Mouse (Mus musculus): Measurements from ENCODE around the gene Fpr-rs3. TPM values are rescaled to one million over a fixed set of nuclear protein-coding genes. Genes with fewer than 3 reads are reported as not detected.

The Fpr-rs3 gene
- polyA plus RNA-seq (2012; rRNA removed) = not detected in 2 replicates

- no peak for DNase-seq (ENCODE audit: low spot score)
Measured at GRCm38 (mm10) chr17:20624777-20625176, at the start of gene Fpr-rs3. Gene Fpr-rs3 (minus strand): TSS chr17:20624877.

DNA sequence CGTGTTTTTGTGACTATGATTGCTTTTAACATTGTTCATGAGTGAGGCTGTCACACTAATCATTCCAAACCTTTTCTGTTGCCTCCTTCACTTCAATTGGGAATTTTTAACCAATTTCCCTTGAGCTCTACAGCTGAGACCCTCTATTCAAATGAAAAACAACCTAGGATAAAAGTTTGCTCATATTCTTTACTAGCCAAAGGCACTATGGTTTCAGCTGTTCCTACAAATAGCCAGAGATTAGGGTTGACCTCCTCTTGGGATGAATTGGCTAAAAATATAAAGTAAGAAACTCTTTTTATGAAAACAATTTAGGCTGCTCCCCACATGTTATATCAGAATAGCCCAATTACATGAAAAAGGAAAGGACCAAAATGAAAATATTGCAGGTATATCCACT, 28.4 kb downstream of the Fpr-rs3 start, which contains the start of gene Vmn2r110:
TSS of gene Vmn2r110 (minus strand) at position 101 of the 400 bp plus-strand sequence.
- DNase-seq (ENCODE audit: low spot score) = no peak

Other genes starting within 250 kb of the Fpr-rs3 start
- gene Vmn1r224, start 210.7 kb downstream of the Fpr-rs3 start, polyA plus RNA-seq (2012; rRNA removed) = not detected in 2 replicates
- not detected in 2 replicates for gene Vmn2r108, start 143.5 kb downstream of the Fpr-rs3 start, polyA plus RNA-seq (2012; rRNA removed)
- not detected in 2 replicates for gene Vmn1r225, start 126.7 kb downstream of the Fpr-rs3 start, polyA plus RNA-seq (2012; rRNA removed)
- not detected in 2 replicates for gene Vmn2r109, start 60.1 kb downstream of the Fpr-rs3 start, polyA plus RNA-seq (2012; rRNA removed)
- gene Vmn2r110, start 28.5 kb downstream of the Fpr-rs3 start, polyA plus RNA-seq (2012; rRNA removed) = not detected in 2 replicates
- gene Vmn1r226, start 58.0 kb upstream of the Fpr-rs3 start, polyA plus RNA-seq (2012; rRNA removed) = not detected in 2 replicates
- not detected in 2 replicates for gene Vmn1r227, start 105.0 kb upstream of the Fpr-rs3 start, polyA plus RNA-seq (2012; rRNA removed)
- gene Vmn1r228, start 161.3 kb upstream of the Fpr-rs3 start, polyA plus RNA-seq (2012; rRNA removed) = not detected in 2 replicates
- not detected in 2 replicates for gene Vmn1r229, start 186.7 kb upstream of the Fpr-rs3 start, polyA plus RNA-seq (2012; rRNA removed)
- not detected in 2 replicates for gene Vmn1r230, start 215.6 kb upstream of the Fpr-rs3 start, polyA plus RNA-seq (2012; rRNA removed)